ENCODE assay signal across 8 mouse cellular contexts in genomic region chr6:128423496-128424268, GRCm38 (mm10). TPM values are rescaled to one million over a fixed set of nuclear protein-coding genes. Genes with fewer than 3 reads are reported as not detected.
DNase-seq lines count a peak whose midpoint lies in the region; ATAC-seq and TF ChIP-seq lines count a peak whose summit lies in the region.

No protein-coding gene starts in this region.

- DNase-seq in lung, adult 2 months, result no peak
- DNase-seq in lung, postnatal 36 days, result no peak
- peak; percentile 31 to 49 for DNase-seq in cerebellum, postnatal 25 days
- DNase-seq in hindbrain, embryonic 14.5 days (ENCODE audit: low spot score), result no peak
- peak; percentile 34 for DNase-seq in midbrain, embryonic 14.5 days
- DNase-seq in thymus, postnatal 36 days, result no peak
- no peak for DNase-seq in retina, postnatal 1 day
- no peak for DNase-seq in spleen, postnatal 14 days (ENCODE audit: low spot score in 2 of 2)

- no peaks in the 10 kb centered on the region for H3K27me3 ChIP-seq in hindbrain, embryonic 14.5 days (ENCODE audit: control insufficient read depth, insufficient read depth, low read length)
- H3K27me3 ChIP-seq in midbrain, embryonic 14.5 days (ENCODE audit: control insufficient read depth, insufficient read depth, low read length), result no peaks in the 10 kb centered on the region

- ATAC-seq in hindbrain, embryonic 14.5 days (ENCODE audit: low FRiP score), result peak; percentile 18; the same call in 1 of the 2 replicates
- ATAC-seq in midbrain, embryonic 14.5 days (ENCODE audit: low FRiP score, low TSS enrichment), result peak; percentile 28; the same call in 1 of the 2 replicates

- H3K9ac ChIP-seq in hindbrain, embryonic 14.5 days, result peak overlapping the region; percentile 90
- peak overlapping the region; percentile 78 for H3K9ac ChIP-seq in midbrain, embryonic 14.5 days (replicated peaks; ENCODE audit: low read length)

- H3K4me3 ChIP-seq in lung, adult 2 months (replicated peaks; ENCODE audit: extremely low read depth, low read depth, low read length), result peak overlapping the region; percentile 96
- H3K4me3 ChIP-seq in hindbrain, embryonic 14.5 days (replicated peaks; ENCODE audit: low read length), result peak overlapping the region; percentile 67
- H3K4me3 ChIP-seq in midbrain, embryonic 14.5 days (replicated peaks; ENCODE audit: low read depth, low read length), result peak overlapping the region; percentile 61

- TF ChIP-seq POLR2A in lung, adult 2 months (IDR thresholded peaks at IDR 0.05; ENCODE audit: borderline replicate concordance, extremely low read depth, low read depth, low read length), result no peak

- H3K4me1 ChIP-seq in lung, adult 2 months (ENCODE audit: control insufficient read depth, insufficient read depth, low read length), result no peaks in the 10 kb centered on the region; the same call in 1 of the 2 replicates
- peaks cover 10% of the 10 kb centered on the region for H3K4me1 ChIP-seq in hindbrain, embryonic 14.5 days (replicated peaks; ENCODE audit: control insufficient read depth, insufficient read depth, low read length)
- peaks cover 4% of the 10 kb centered on the region; the same call in 1 of the 2 replicates for H3K4me1 ChIP-seq in midbrain, embryonic 14.5 days (ENCODE audit: control insufficient read depth, insufficient read depth, low read length)

- peaks cover 11% of the 10 kb centered on the region for H3K36me3 ChIP-seq in hindbrain, embryonic 14.5 days (replicated peaks; ENCODE audit: control insufficient read depth, insufficient read depth)
- peaks cover 5% of the 10 kb centered on the region for H3K36me3 ChIP-seq in midbrain, embryonic 14.5 days (ENCODE audit: control insufficient read depth, insufficient read depth, low read length)

- WGBS in lung, adult 2 months, result 35% methylated on average over 15 of the region's 16 CpGs
- 46% methylated on average over 15 of the region's 16 CpGs for WGBS in hindbrain, embryonic 14.5 days
- 49% methylated on average over 15 of the region's 16 CpGs for WGBS in midbrain, embryonic 14.5 days

- H3K27ac ChIP-seq in hindbrain, embryonic 14.5 days, result peak overlapping the region; percentile 100
- peak overlapping the region; percentile 99 for H3K27ac ChIP-seq in midbrain, embryonic 14.5 days (replicated peaks; ENCODE audit: low read depth, low read length)

- no peaks in the 10 kb centered on the region for H3K9me3 ChIP-seq in hindbrain, embryonic 14.5 days (ENCODE audit: control insufficient read depth, low read length)
- H3K9me3 ChIP-seq in midbrain, embryonic 14.5 days (ENCODE audit: control insufficient read depth, low read length), result no peaks in the 10 kb centered on the region

- H3K4me2 ChIP-seq in hindbrain, embryonic 14.5 days (replicated peaks), result peak overlapping the region; percentile 67
- peak overlapping the region; percentile 61 for H3K4me2 ChIP-seq in midbrain, embryonic 14.5 days (ENCODE audit: low read length)

- no peak for TF ChIP-seq CTCF in lung, adult 2 months (IDR thresholded peaks at IDR 0.05; ENCODE audit: insufficient read depth, low read length)

RNA-seq across cellular contexts. Expression of gene Itfg2, which starts 1.0 kb away (rescaled TPM):
- 22.6 and 31.5 TPM in 2 replicates for polyA plus RNA-seq in lung, adult 2 months (2012; rRNA removed)
- 36.0 and 39.4 TPM in 2 replicates for polyA plus RNA-seq in hindbrain, embryonic 14.5 days (2014; fragmentation: Nextera tagmentation; extraction: Ambion mirVana)
- polyA plus RNA-seq in midbrain, embryonic 14.5 days (2014; fragmentation: Nextera tagmentation; extraction: Ambion mirVana), result 42.1 and 43.3 TPM in 2 replicates

RNA-seq across cellular contexts. Expression of gene Fkbp4, which starts 14.8 kb away (rescaled TPM):
- 85.8 and 106 TPM in 2 replicates for polyA plus RNA-seq in lung, adult 2 months (2012; rRNA removed)
- polyA plus RNA-seq in hindbrain, embryonic 14.5 days (2014; fragmentation: Nextera tagmentation; extraction: Ambion mirVana), result 293 and 307 TPM in 2 replicates
- polyA plus RNA-seq in midbrain, embryonic 14.5 days (2014; fragmentation: Nextera tagmentation; extraction: Ambion mirVana), result 313 and 363 TPM in 2 replicates

RNA-seq across cellular contexts. Expression of gene Nrip2, which starts 24.6 kb away (rescaled TPM):
- polyA plus RNA-seq in lung, adult 2 months (2012; rRNA removed), result 0.31 and 0.45 TPM in 2 replicates
- polyA plus RNA-seq in hindbrain, embryonic 14.5 days (2014; fragmentation: Nextera tagmentation; extraction: Ambion mirVana), result 8.9 and 9.0 TPM in 2 replicates
- polyA plus RNA-seq in midbrain, embryonic 14.5 days (2014; fragmentation: Nextera tagmentation; extraction: Ambion mirVana), result 8.8 and 10.1 TPM in 2 replicates

RNA-seq across cellular contexts. Expression of gene Gm44596, which starts 48.4 kb away (rescaled TPM):
- not detected in 2 replicates for polyA plus RNA-seq in lung, adult 2 months (2012; rRNA removed)
- polyA plus RNA-seq in hindbrain, embryonic 14.5 days (2014; fragmentation: Nextera tagmentation; extraction: Ambion mirVana), result not detected in 2 replicates
- polyA plus RNA-seq in midbrain, embryonic 14.5 days (2014; fragmentation: Nextera tagmentation; extraction: Ambion mirVana), result not detected in 2 replicates

RNA-seq across cellular contexts. Expression of gene Tex52, which starts 48.4 kb away (rescaled TPM):
- 0.10 and 0.18 TPM in 2 replicates for polyA plus RNA-seq in lung, adult 2 months (2012; rRNA removed)
- 0.34 and 0.58 TPM in 2 replicates for polyA plus RNA-seq in hindbrain, embryonic 14.5 days (2014; fragmentation: Nextera tagmentation; extraction: Ambion mirVana)
- polyA plus RNA-seq in midbrain, embryonic 14.5 days (2014; fragmentation: Nextera tagmentation; extraction: Ambion mirVana), result 0.59 and 1.0 TPM in 2 replicates

Comparison
In these comparisons a context has a peak if more than half of its experiments do, and no peak if none do; other contexts are left out.
1. DNase-seq: peak in cerebellum, postnatal 25 days (2 of 2) and midbrain, embryonic 14.5 days (single experiment); none in lung, adult 2 months (single experiment), lung, postnatal 36 days (single experiment), hindbrain, embryonic 14.5 days (single experiment), thymus, postnatal 36 days (0 of 2), retina, postnatal 1 day (single experiment) and spleen, postnatal 14 days (0 of 2).
2. Peak in every context shown above with its lines, with median percentiles within 50 percentile points of each other: H3K4me3 ChIP-seq.